Mouse (Mus musculus): ENCODE measurements around the gene Gm20481. TPM values are rescaled to one million over a fixed set of nuclear protein-coding genes. Genes with fewer than 3 reads are reported as not detected.
A peak's percentile ranks its signal among the peaks of the same experiment; 100 is the strongest.

The Gm20481 gene
- polyA plus RNA-seq, 1 experiment = not detected

- Histone ChIP-seq H3K27me3 (ENCODE audit: control insufficient read depth, insufficient read depth, low read length) (no peaks in the 10 kb centered on the region), H3K36me3 (ENCODE audit: control insufficient read depth, insufficient read depth, low read length) (peaks cover 14% of the 10 kb centered on the region), H3K4me1 (ENCODE audit: control insufficient read depth, insufficient read depth, insufficient read length) (peaks cover 5% of the 10 kb centered on the region; the same call in 1 of the 2 replicates), H3K27ac (ENCODE audit: insufficient read depth, low read length) (peak overlapping the region; percentile 79), H3K4me3 (ENCODE audit: extremely low read depth, insufficient read depth, insufficient read length) (peak overlapping the region; percentile 82)
- TF ChIP-seq POLR2A (IDR thresholded peaks at IDR 0.05; ENCODE audit: low read depth, low read length) (no peak), CTCF (IDR thresholded peaks at IDR 0.05; ENCODE audit: extremely low read depth, insufficient read depth, insufficient read length, insufficient replicate concordance) (no peak)
- DNase-seq (ENCODE audit: low read depth in 1 of 2, low spot score in 2 of 2) = peak; percentile 49 to 68
- WGBS = 26% methylated on average over 8 of the region's 8 CpGs
These were observed 37.4 kb upstream of the Gm20481 start for GRCm38 (mm10) chr17:34932287-34932686.

DNA sequence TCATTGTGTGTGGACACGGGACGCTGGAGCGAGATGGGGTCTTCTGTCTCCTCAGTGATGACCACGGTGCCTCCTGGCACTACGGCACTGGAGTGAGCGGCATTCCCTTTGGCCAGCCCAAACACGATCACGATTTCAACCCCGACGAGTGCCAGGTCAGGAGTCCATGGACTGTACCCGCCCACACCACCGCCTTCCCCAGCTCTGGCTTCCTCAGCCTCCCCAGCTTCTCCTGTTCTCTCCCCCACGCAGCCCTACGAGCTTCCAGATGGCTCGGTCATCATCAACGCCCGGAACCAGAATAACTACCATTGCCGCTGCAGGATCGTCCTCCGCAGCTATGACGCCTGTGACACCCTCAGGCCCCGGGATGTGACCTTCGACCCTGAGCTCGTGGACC lies 35.7 kb upstream of the Gm20481 start:
- peaks cover 5% of the 10 kb centered on the region; the same call in 1 of the 2 replicates for H3K4me1 ChIP-seq (ENCODE audit: control insufficient read depth, insufficient read depth, insufficient read length)
- no peak overlapping the region for H3K4me3 ChIP-seq (ENCODE audit: extremely low read depth, insufficient read depth, insufficient read length)
- peaks cover 15% of the 10 kb centered on the region for H3K36me3 ChIP-seq (ENCODE audit: control insufficient read depth, insufficient read depth, low read length)
- no peak for DNase-seq (ENCODE audit: low read depth in 1 of 2, low spot score in 2 of 2)
- TF ChIP-seq CTCF (IDR thresholded peaks at IDR 0.05; ENCODE audit: extremely low read depth, insufficient read depth, insufficient read length, insufficient replicate concordance) (no peak), POLR2A (IDR thresholded peaks at IDR 0.05; ENCODE audit: low read depth, low read length) (no peak)
- H3K27ac ChIP-seq (ENCODE audit: insufficient read depth, low read length) = no peak overlapping the region
- H3K27me3 ChIP-seq (ENCODE audit: control insufficient read depth, insufficient read depth, low read length) = no peaks in the 10 kb centered on the region
- WGBS = 92% methylated on average over 24 of the region's 24 CpGs

DNA sequence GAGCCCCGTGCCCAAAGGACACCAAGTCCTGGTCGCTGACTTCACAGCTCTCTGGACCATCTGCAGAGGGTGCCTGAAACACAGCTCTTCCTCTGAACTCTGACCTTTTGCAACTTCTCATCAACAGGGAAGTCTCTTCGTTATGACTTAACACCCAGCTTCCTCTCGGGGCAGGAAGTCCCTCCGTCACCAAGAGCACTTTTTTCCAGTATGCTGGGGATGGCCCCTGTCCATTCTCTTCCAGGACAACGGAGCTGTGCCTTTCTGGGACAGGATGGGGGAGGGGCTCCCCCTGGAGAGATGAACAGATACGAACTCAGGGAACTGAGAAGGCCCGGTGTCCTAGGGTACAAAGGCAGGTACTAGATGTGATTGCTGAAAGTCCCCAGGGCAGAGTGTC lies 34.9 kb upstream of the Gm20481 start:
- H3K27ac ChIP-seq (ENCODE audit: insufficient read depth, low read length) = no peak overlapping the region
- no peak for TF ChIP-seq CTCF (IDR thresholded peaks at IDR 0.05; ENCODE audit: extremely low read depth, insufficient read depth, insufficient read length, insufficient replicate concordance)
- TF ChIP-seq POLR2A (IDR thresholded peaks at IDR 0.05; ENCODE audit: low read depth, low read length) = no peak
- H3K4me1 ChIP-seq (ENCODE audit: control insufficient read depth, insufficient read depth, insufficient read length) = peaks cover 5% of the 10 kb centered on the region; the same call in 1 of the 2 replicates
- 59% methylated on average over 8 of the region's 8 CpGs for WGBS
- no peaks in the 10 kb centered on the region for H3K27me3 ChIP-seq (ENCODE audit: control insufficient read depth, insufficient read depth, low read length)
- H3K36me3 ChIP-seq (ENCODE audit: control insufficient read depth, insufficient read depth, low read length) = peaks cover 15% of the 10 kb centered on the region
- H3K4me3 ChIP-seq (ENCODE audit: extremely low read depth, insufficient read depth, insufficient read length) = no peak overlapping the region
- DNase-seq (ENCODE audit: low read depth in 1 of 2, low spot score in 2 of 2) = no peak

- Histone ChIP-seq H3K27me3 (ENCODE audit: control insufficient read depth, insufficient read depth, low read length) (no peaks in the 10 kb centered on the region), H3K27ac (ENCODE audit: insufficient read depth, low read length) (no peak overlapping the region), H3K36me3 (ENCODE audit: control insufficient read depth, insufficient read depth, low read length) (peaks cover 15% of the 10 kb centered on the region), H3K4me3 (ENCODE audit: extremely low read depth, insufficient read depth, insufficient read length) (no peak overlapping the region), H3K4me1 (ENCODE audit: control insufficient read depth, insufficient read depth, insufficient read length) (no peaks in the 10 kb centered on the region)
- TF ChIP-seq CTCF (IDR thresholded peaks at IDR 0.05; ENCODE audit: extremely low read depth, insufficient read depth, insufficient read length, insufficient replicate concordance) (no peak), POLR2A (IDR thresholded peaks at IDR 0.05; ENCODE audit: low read depth, low read length) (no peak)
- DNase-seq (ENCODE audit: low read depth in 1 of 2, low spot score in 2 of 2) = no peak
- WGBS = 83% methylated on average over 6 of the region's 6 CpGs
These were observed 31.7 kb upstream of the Gm20481 start for GRCm38 (mm10) chr17:34937960-34938505.

DNA sequence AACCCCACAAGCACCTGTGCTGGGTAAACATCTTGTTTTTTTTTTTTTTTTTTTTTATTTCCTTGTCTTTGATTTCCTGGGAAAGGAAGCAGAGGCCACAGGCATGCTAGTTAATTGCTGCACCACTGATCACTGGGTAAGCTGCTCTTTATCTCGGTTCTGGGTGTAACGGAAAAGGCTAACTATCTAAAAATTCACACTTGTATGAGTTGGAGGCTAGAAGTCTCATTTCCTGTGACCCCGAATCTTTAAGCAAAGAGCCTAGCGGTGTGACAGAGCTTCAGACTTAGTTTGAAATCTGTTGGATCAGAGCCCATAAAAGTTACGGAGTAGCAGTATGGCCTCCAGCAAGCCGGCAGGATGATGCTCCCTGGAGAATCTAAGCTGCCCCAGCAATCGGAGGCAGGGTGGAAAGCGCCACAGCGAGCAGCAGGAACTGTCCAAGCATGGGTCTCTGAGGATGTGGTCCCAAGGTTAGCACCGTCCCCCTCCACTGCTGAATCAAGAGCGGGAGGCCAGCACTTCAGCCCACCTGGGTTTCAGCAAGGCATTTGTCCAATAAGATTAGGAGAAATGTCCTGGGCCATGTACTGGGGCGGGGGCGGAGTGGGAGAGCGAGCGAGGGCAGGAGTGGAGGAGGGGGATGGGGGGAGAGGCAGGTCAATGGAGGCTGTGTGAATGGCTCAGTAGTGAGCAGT lies 28.2 kb upstream of the Gm20481 start:
- DNase-seq (ENCODE audit: low read depth in 1 of 2, low spot score in 2 of 2) = no peak
- Histone ChIP-seq H3K4me1 (ENCODE audit: control insufficient read depth, insufficient read depth, insufficient read length) (no peaks in the 10 kb centered on the region), H3K27me3 (ENCODE audit: control insufficient read depth, insufficient read depth, low read length) (no peaks in the 10 kb centered on the region), H3K27ac (ENCODE audit: insufficient read depth, low read length) (peak overlapping the region; percentile 48), H3K4me3 (ENCODE audit: extremely low read depth, insufficient read depth, insufficient read length) (peak overlapping the region; percentile 24), H3K36me3 (ENCODE audit: control insufficient read depth, insufficient read depth, low read length) (peaks cover 2% of the 10 kb centered on the region; the same call in 1 of the 2 replicates)
- WGBS = 54% methylated on average over 15 of the region's 15 CpGs
- TF ChIP-seq CTCF (IDR thresholded peaks at IDR 0.05; ENCODE audit: extremely low read depth, insufficient read depth, insufficient read length, insufficient replicate concordance) = no peak
- no peak for TF ChIP-seq POLR2A (IDR thresholded peaks at IDR 0.05; ENCODE audit: low read depth, low read length)

DNA sequence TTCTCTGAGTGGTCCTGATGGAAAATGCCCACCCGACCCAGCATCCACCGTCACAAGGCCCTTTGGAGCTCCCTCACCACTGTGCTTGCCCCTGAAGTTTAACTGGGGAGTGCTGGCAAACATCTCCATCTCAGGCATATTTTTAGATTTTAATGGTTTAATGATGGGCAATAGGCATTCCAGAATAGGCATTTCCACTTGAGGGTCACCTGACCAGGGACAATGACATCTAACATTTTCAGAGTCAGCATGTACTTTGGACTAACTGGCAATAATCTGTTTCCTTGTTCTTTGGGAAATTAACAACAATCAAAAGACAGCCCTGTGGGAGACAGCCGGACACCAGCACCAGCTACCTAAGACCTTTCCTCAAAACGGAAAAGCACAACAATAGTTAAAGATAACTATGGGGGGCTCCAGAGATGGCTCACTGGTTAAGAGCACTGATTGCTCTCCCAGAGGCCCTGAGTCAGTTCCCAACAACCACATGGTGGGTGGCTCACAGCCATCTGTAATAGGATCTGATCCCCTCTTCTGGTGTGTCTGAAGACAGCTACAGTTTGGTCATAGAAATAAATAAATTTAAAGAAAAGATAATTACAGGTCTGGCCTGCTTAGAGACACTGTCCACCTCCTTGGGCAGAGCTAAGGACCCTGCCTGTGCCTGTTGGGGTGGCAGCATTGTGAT lies 26.4 kb upstream of the Gm20481 start:
- no peaks in the 10 kb centered on the region for H3K36me3 ChIP-seq (ENCODE audit: control insufficient read depth, insufficient read depth, low read length)
- H3K27ac ChIP-seq (ENCODE audit: insufficient read depth, low read length) = no peak overlapping the region
- H3K4me3 ChIP-seq (ENCODE audit: extremely low read depth, insufficient read depth, insufficient read length) = no peak overlapping the region
- no peak for DNase-seq (ENCODE audit: low read depth in 1 of 2, low spot score in 2 of 2)
- 96% methylated on average over 4 of the region's 4 CpGs for WGBS
- TF ChIP-seq POLR2A (IDR thresholded peaks at IDR 0.05; ENCODE audit: low read depth, low read length) = no peak
- TF ChIP-seq CTCF (IDR thresholded peaks at IDR 0.05; ENCODE audit: extremely low read depth, insufficient read depth, insufficient read length, insufficient replicate concordance) = no peak
- no peaks in the 10 kb centered on the region for H3K4me1 ChIP-seq (ENCODE audit: control insufficient read depth, insufficient read depth, insufficient read length)
- no peaks in the 10 kb centered on the region for H3K27me3 ChIP-seq (ENCODE audit: control insufficient read depth, insufficient read depth, low read length)
